Mouse (Mus musculus) hindbrain, embryonic 15.5 days (tissue): ENCODE results near the gene Shisal2a. TPM values are rescaled to one million over a fixed set of nuclear protein-coding genes. Genes with fewer than 3 reads are reported as not detected.
A peak's percentile ranks its signal among the peaks of the same experiment; 100 is the strongest.
"Not testable (repeated sequence)": the region's sequence is repeated elsewhere in the genome, so short reads cannot be mapped to it uniquely, and the experiment has no call there.

Experiments used
- ATAC-seq: fragments of 200-750 bp; cut with Nextera tagmentation; 2 replicates; pipeline ENCODE4 v1.8.0; 2017; ENCODE audit warnings: low read depth, moderate number of reproducible peaks, moderate TSS enrichment; ENCODE audit not compliant: low FRiP score
- H3K27ac ChIP-seq: fragments of 300-500 bp; sonication (generic); replicated peaks from 2 replicates; pipeline ENCODE4 v1.5.1; 2015; ENCODE audit warnings: mild to moderate bottlenecking, inconsistent platforms
- H3K27me3 ChIP-seq: fragments of 300-500 bp; sonication (generic); 2 replicates; pipeline ENCODE4 v1.6.1; 2015; ENCODE audit warnings: control low read depth, inconsistent platforms
- H3K36me3 ChIP-seq: fragments of 300-500 bp; sonication (generic); 2 replicates; pipeline ENCODE4 v1.6.1; 2015; ENCODE audit warnings: control low read depth, inconsistent platforms
- H3K4me1 ChIP-seq: fragments of 300-500 bp; sonication (generic); replicated peaks from 2 replicates; pipeline ENCODE4 v1.6.1; 2015; ENCODE audit warnings: control low read depth, inconsistent platforms
- H3K4me2 ChIP-seq: fragments of 300-500 bp; sonication (generic); 2 replicates; pipeline ENCODE4 v1.6.1; 2015; ENCODE audit warnings: moderate library complexity, mild to moderate bottlenecking, inconsistent platforms
- H3K4me3 ChIP-seq: fragments of 300-500 bp; sonication (generic); 2 replicates; pipeline ENCODE4 v1.5.1; 2015; ENCODE audit warnings: mild to moderate bottlenecking, inconsistent platforms
- H3K9ac ChIP-seq: fragments of 300-500 bp; sonication (generic); 2 replicates; pipeline ENCODE4 v1.6.1; 2015; ENCODE audit warnings: inconsistent platforms
- H3K9me3 ChIP-seq: fragments of 300-500 bp; sonication (generic); 2 replicates; pipeline ENCODE4 v1.6.1; 2016; ENCODE audit warnings: control low read depth, inconsistent platforms
- WGBS: fragments of 180-500 bp; shearing (Covaris S2); methylation state at CpG from one replicate; pipeline ENCODE4 v1.1.7; 2015; 5-methylcytosine and 5-hydroxymethylcytosine counted together
- polyA plus RNA-seq: library from polyadenylated mRNA; unstranded; fragments of >200 nt; fragmentation: Nextera tagmentation; extraction: Ambion mirVana; gene quantifications from 2 replicates; pipeline ENCODE4 v1.2.1, GENCODE M21; 2015

Shisal2a gene
- polyA plus RNA-seq, 1 experiment from 2014 or later: 4.7 TPM

DNA sequence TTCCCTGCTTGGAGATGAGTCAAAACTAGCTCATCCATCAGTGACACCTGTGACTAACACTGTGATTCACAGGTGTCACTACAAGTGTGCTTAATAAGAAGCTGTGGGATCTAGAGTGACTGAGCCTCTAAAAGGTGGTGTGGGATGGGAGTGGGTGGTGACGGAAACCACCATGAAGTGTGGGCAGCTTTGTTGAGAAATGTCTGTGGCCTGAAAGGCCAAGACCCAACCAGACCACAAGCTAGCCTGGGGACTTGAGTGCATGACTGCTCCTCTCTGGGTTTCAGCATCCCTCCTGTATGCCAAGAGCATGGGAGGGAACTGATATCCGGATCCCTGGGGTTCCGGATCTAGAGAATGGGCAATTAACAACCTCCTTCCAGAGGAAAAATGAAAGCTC lies 11.7 kb downstream of the Shisal2a start:
- no peak overlapping the region for H3K4me3 ChIP-seq
- no peak overlapping the region for H3K27ac ChIP-seq
- no peak overlapping the region for H3K4me2 ChIP-seq
- WGBS: 86% methylated on average over 3 of the region's 3 CpGs
- no peaks in the 10 kb centered on the region for H3K9me3 ChIP-seq
- H3K9ac ChIP-seq: no peak overlapping the region
- H3K4me1 ChIP-seq: no peaks in the 10 kb centered on the region
- no peaks in the 10 kb centered on the region for H3K27me3 ChIP-seq
- no peak for ATAC-seq
- H3K36me3 ChIP-seq: no peaks in the 10 kb centered on the region

GRCm38 (mm10) chr4:108370409-108370808 lies 12.7 kb downstream of the Shisal2a start:
- H3K27ac ChIP-seq: no peak overlapping the region
- no peaks in the 10 kb centered on the region for H3K36me3 ChIP-seq
- no peaks in the 10 kb centered on the region for H3K27me3 ChIP-seq
- ATAC-seq: no peak
- 51% methylated on average over 4 of the region's 4 CpGs for WGBS
- H3K4me1 ChIP-seq: no peaks in the 10 kb centered on the region
- no peak overlapping the region for H3K4me2 ChIP-seq
- no peaks in the 10 kb centered on the region for H3K9me3 ChIP-seq
- no peak overlapping the region for H3K9ac ChIP-seq
- no peak overlapping the region for H3K4me3 ChIP-seq

DNA sequence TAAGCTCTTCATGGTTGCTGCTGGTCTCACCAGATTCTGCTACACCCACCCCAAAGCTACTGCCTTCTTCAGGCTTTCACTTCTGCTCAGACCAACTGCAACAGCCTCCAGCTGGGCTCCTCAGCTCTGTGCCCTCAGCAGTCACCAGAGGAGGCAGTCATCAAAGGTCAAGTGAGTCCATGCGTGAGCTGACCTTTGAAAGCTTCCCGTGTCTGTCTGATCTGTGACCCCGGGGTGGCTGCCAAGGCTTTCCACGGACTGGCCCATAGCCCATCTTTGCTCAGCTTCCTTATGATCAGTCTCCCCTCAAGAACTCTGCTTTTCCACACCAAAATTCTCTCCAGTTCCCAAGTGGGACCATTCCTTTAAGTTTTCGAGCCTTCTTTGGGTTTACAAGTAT lies 13.9 kb downstream of the Shisal2a start:
- Histone ChIP-seq H3K27me3 (no peaks in the 10 kb centered on the region), H3K9me3 (no peaks in the 10 kb centered on the region), H3K4me1 (no peaks in the 10 kb centered on the region), H3K36me3 (no peaks in the 10 kb centered on the region), H3K27ac (no peak overlapping the region), H3K4me3 (no peak overlapping the region), H3K4me2 (no peak overlapping the region), H3K9ac (no peak overlapping the region)
- ATAC-seq: no peak
- 27% methylated on average over 5 of the region's 5 CpGs for WGBS

DNA sequence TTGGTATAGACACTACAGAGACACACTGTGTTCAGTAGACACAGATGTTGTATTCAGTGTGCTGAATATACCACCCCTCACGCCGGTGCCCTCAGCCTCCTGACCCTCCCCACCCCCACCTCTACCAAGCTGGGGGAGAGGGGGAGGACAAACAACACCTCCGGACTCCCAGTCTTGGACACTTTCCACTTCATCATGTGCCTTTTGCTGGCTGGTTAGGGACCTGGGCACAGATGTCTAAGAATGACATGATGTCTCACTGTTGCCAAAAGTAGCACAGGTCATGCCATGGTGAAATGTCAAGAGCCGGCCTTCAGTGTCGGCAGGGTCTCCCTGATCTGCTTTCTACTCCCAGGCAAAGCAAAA lies 19.1 kb downstream of the Shisal2a start:
- Histone ChIP-seq H3K9me3 (no peaks in the 10 kb centered on the region), H3K9ac (no peak overlapping the region), H3K4me2 (no peak overlapping the region), H3K36me3 (no peaks in the 10 kb centered on the region), H3K27me3 (no peaks in the 10 kb centered on the region), H3K27ac (no peak overlapping the region), H3K4me3 (no peak overlapping the region), H3K4me1 (peaks cover 31% of the 10 kb centered on the region)
- WGBS: 18% methylated on average over 5 of the region's 5 CpGs
- no peak for ATAC-seq

- Histone ChIP-seq H3K9me3 (no peaks in the 10 kb centered on the region), H3K4me3 (no peak overlapping the region), H3K36me3 (no peaks in the 10 kb centered on the region), H3K9ac (no peak overlapping the region), H3K4me1 (peaks cover 37% of the 10 kb centered on the region), H3K4me2 (peak overlapping the region; percentile 15; the same call in 1 of the 2 replicates), H3K27ac (no peak overlapping the region), H3K27me3 (no peaks in the 10 kb centered on the region)
- WGBS: 17% methylated on average over 7 of the region's 7 CpGs
- ATAC-seq: no peak
Observed at GRCm38 (mm10) chr4:108363355-108364110, 19.6 kb downstream of the Shisal2a start.

DNA sequence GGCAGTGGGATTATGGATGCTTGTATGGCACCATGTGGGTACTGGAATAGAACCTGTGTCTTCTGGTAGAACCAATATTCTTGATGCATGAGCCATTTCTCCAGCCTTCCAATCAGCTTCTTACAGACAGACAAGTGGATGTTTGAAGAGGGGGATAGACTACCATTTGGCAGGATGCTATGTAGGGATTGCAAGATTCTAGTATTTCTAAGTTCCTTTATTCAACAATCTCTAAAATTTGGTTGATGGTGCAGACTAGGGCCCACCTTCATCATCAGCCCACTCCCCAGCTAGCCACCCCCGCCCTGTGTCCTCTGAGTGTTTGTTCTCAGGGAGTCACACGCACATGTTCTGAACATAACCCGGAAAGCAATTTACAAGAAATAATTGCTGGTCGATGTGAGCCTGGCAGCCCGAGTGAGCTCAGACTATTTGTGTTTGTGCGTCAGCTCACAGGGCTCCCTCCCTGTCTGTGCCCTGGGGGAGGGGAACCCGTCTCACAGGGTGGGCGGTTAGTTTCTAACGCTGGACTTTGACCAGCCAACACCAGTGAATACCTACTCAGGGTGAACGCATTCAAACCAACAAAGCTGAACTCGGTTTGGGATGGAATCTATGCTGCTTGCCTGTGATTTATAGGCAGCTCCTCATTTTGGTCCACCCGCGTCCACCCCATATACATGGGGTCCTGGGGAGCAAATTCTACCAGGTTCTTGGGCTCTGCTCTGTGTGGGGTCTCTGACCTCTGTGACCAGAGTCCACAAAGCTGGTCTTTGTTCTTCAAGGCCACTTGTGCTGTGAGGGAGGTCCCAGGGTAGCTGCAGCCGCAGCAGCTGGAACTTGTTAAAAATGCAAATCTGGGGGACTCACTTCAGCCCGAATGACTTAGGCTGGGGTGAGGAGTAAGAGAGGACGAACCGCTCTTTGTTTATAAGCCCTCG lies 20.6 kb downstream of the Shisal2a start:
- ATAC-seq: 0 out of 2 replicates have a peak, but pooled peaks have one; percentile 23
- H3K27ac ChIP-seq: 0 out of 2 replicates have a peak overlapping the region, but pooled peaks have one; percentile 2
- no peaks in the 10 kb centered on the region for H3K27me3 ChIP-seq
- H3K36me3 ChIP-seq: no peaks in the 10 kb centered on the region
- H3K4me3 ChIP-seq: no peak overlapping the region
- H3K4me2 ChIP-seq: peak overlapping the region; percentile 15; the same call in 1 of the 2 replicates
- peaks cover 41% of the 10 kb centered on the region for H3K4me1 ChIP-seq
- 4% methylated on average over 18 of the region's 18 CpGs for WGBS
- no peak overlapping the region for H3K9ac ChIP-seq
- no peaks in the 10 kb centered on the region for H3K9me3 ChIP-seq

- Histone ChIP-seq H3K27ac (peak overlapping the region; percentile 91), H3K9me3 (no peaks in the 10 kb centered on the region), H3K4me2 (peak overlapping the region; percentile 48), H3K36me3 (no peaks in the 10 kb centered on the region), H3K9ac (no peak overlapping the region), H3K27me3 (no peaks in the 10 kb centered on the region), H3K4me3 (peak overlapping the region; percentile 11), H3K4me1 (peaks cover 41% of the 10 kb centered on the region)
- 5% methylated on average over 28 of the region's 28 CpGs for WGBS
- ATAC-seq: peak; percentile 88
Observed at GRCm38 (mm10) chr4:108360136-108361055, 22.8 kb downstream of the Shisal2a start.

DNA sequence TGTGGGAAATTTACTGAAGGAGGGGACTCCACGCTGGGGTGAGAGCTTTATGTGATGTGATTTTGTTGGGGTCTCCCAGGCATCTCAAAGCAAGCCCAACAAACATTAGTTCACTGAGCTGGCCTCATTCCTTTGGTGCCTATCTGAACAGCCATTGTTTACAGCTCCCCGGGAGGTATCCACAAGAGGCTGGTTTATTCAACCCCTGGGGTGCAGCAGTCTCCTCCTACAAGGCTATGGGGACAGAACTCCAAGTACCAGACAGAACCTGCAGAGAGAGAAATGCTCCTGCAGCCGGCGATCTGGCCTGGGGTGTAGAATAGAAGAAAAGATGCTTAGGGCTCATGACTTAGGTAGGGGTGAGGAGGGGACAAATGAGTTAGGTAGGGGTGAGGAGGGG lies 24.7 kb downstream of the Shisal2a start:
- Histone ChIP-seq H3K4me2 (no peak overlapping the region), H3K4me1 (peaks cover 41% of the 10 kb centered on the region), H3K9me3 (no peaks in the 10 kb centered on the region), H3K27me3 (no peaks in the 10 kb centered on the region), H3K9ac (no peak overlapping the region), H3K4me3 (no peak overlapping the region), H3K27ac (no peak overlapping the region; the same call in 1 of the 2 replicates), H3K36me3 (no peaks in the 10 kb centered on the region)
- no peak for ATAC-seq
- WGBS: 15% methylated on average over 4 of the region's 4 CpGs

GRCm38 (mm10) chr4:108357458-108357857 lies 25.7 kb downstream of the Shisal2a start:
- no peak overlapping the region for H3K4me2 ChIP-seq
- H3K9me3 ChIP-seq: no peaks in the 10 kb centered on the region
- no peak overlapping the region for H3K9ac ChIP-seq
- no peak overlapping the region for H3K27ac ChIP-seq
- H3K4me1 ChIP-seq: peaks cover 31% of the 10 kb centered on the region
- ATAC-seq: no peak
- no peaks in the 10 kb centered on the region for H3K27me3 ChIP-seq
- H3K4me3 ChIP-seq: no peak overlapping the region
- H3K36me3 ChIP-seq: no peaks in the 10 kb centered on the region
- WGBS: 96% methylated on average over 8 of the region's 8 CpGs

DNA sequence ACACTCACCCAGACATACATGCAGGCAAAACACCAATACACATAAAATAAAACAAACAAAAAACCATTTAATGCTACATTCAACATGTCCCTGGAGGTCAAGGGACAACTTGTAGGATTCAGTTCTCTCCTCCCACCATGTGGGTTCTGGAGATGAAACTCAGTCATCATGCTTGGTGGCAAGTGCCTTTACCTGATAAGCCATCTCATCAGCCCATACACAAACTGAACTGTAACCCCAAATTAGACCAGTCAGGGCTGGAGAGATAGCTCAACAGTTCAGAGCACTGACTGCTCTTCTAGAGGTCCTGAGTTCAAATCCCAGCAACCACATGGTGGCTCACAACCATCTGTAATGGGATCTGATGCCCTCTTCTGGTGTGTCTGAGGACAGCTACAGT lies 29.6 kb downstream of the Shisal2a start:
- not testable (repeated sequence) for H3K27ac ChIP-seq, H3K9me3 ChIP-seq, H3K36me3 ChIP-seq, H3K4me2 ChIP-seq, H3K9ac ChIP-seq, H3K4me3 ChIP-seq, H3K27me3 ChIP-seq, ATAC-seq
- H3K4me1 ChIP-seq: peaks cover 14% of the 10 kb centered on the region

DNA sequence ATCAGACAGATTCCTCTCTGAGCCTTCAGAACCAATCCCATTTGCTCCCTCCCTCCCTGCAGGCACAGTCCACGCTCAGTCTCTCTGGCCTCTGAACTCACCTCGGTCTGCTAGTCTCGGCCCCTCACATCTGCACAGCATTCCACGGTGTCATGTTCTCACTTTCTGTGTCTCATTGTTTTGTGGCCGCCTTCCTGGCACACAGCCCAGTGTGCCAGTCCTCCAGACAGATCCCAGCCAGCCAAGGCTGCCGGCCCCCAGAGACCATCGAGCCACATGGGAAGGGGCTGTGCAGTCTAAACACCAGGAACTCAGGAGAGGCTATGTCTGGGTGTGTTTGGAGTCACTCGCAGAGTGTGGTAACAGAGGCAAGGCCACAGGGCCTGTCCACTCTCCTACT lies 32.3 kb downstream of the Shisal2a start:
- ATAC-seq: 0 out of 2 replicates have a peak, but pooled peaks have one; percentile 42
- H3K36me3 ChIP-seq: no peaks in the 10 kb centered on the region
- peaks cover 9% of the 10 kb centered on the region for H3K4me1 ChIP-seq
- no peaks in the 10 kb centered on the region for H3K9me3 ChIP-seq
- no peak overlapping the region for H3K9ac ChIP-seq
- H3K4me3 ChIP-seq: no peak overlapping the region
- H3K27ac ChIP-seq: no peak overlapping the region
- 11% methylated on average over 8 of the region's 8 CpGs for WGBS
- peak overlapping the region; percentile 17 for H3K4me2 ChIP-seq
- H3K27me3 ChIP-seq: no peaks in the 10 kb centered on the region
